ENCODE assay signal across 18 mouse cellular contexts in the genomic region with DNA sequence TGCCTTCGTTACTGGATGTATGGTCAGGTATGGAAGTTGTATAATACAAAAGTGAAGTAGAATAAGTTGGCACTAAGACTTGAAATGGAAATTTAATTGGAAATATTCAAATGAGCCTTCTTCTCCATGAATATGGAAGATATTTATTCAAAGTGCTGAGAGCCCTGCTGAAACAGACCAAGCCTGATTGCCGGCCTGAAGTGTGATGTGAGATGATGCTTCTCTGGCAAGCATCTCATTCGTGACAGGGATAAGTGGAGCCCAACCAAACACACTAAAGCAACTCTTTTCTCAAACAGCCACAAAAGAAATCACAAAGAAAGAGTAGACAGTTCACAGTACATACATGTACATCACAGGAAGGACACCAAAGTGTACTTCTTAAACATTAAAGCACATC.
"Had no signal": no experiment of that assay in that cellular context is flagged by ENCODE, and none has a peak within 500 bp of the region (broad histone marks: within the 10 kb centered on the region; RNA-seq: fewer than 3 reads in every experiment).

No protein-coding gene starts in this region.

- H3K4me1 ChIP-seq: lung, embryonic 15.5 days; megakaryocyte, embryonic 14.5 days; midbrain, embryonic 13.5 days; midbrain, embryonic 15.5 days; neural tube, embryonic 12.5 days; stomach, embryonic 15.5 days had no signal

- ATAC-seq: liver, postnatal 0 days; lung, postnatal 0 days; midbrain, embryonic 13.5 days; midbrain, embryonic 15.5 days had no signal

- H3K9me3 ChIP-seq: lung, embryonic 15.5 days; megakaryocyte, embryonic 14.5 days; midbrain, embryonic 13.5 days; midbrain, embryonic 15.5 days; neural tube, embryonic 12.5 days; stomach, embryonic 15.5 days had no signal

- H3K36me3 ChIP-seq: lung, embryonic 15.5 days; midbrain, embryonic 13.5 days; midbrain, embryonic 15.5 days; neural tube, embryonic 12.5 days; stomach, embryonic 15.5 days had no signal

- H3K27ac ChIP-seq: lung, embryonic 15.5 days; macrophage; midbrain, embryonic 13.5 days; midbrain, embryonic 15.5 days; neural tube, embryonic 12.5 days; stomach, embryonic 15.5 days; stomach, postnatal 0 days had no signal

- H3K4me2 ChIP-seq: lung, embryonic 15.5 days; midbrain, embryonic 11.5 days; midbrain, embryonic 13.5 days; midbrain, embryonic 15.5 days; neural tube, embryonic 12.5 days; stomach, embryonic 15.5 days had no signal

- H3K27me3 ChIP-seq: lung, embryonic 15.5 days; megakaryocyte, embryonic 14.5 days; midbrain, embryonic 15.5 days; neural tube, embryonic 12.5 days; stomach, embryonic 15.5 days had no signal

- H3K9ac ChIP-seq: liver, postnatal 0 days; lung, embryonic 15.5 days; midbrain, embryonic 13.5 days; midbrain, embryonic 15.5 days; neural tube, embryonic 12.5 days; stomach, embryonic 15.5 days had no signal

- DNase-seq: liver, postnatal 0 days; lung, adult 2 months; lung, postnatal 14 days; lung, postnatal 36 days; right cerebral cortex, postnatal 25 days; thymus, adult 2 months; thymus, postnatal 25 days; thymus, postnatal 4 days had no signal

- H3K4me3 ChIP-seq: lung, embryonic 15.5 days; megakaryocyte, embryonic 14.5 days; midbrain, embryonic 13.5 days; midbrain, embryonic 15.5 days; neural tube, embryonic 12.5 days; stomach, embryonic 15.5 days had no signal
